Mouse (Mus musculus): Measurements from ENCODE around the gene Tmem126a. TPM values are rescaled to one million over a fixed set of nuclear protein-coding genes. Genes with fewer than 3 reads are reported as not detected.

Tmem126a gene
- 10 to 100 TPM; 48.3 to 65.2 (median 59.5) TPM for total RNA-seq (2022)

- peak; percentile 83 for DNase-seq
Measured at GRCm38 (mm10) chr7:90456845-90457468, at the start of gene Tmem126a. Gene Tmem126a, minus strand, starts transcription at chr7:90457229.

- DNase-seq, result no peak
Measured at GRCm38 (mm10) chr7:90482607-90483006, 25.6 kb upstream of the Tmem126a start.

GRCm38 (mm10) chr7:90476313-90477245 is 19.6 kb upstream of the Tmem126a start, which contains the start of gene Dlg2:
Gene Dlg2, plus strand, starts transcription at chr7:90476672.
- DNase-seq, result peak; percentile 26

GRCm38 (mm10) chr7:90475793-90476312 is 18.8 kb upstream of the Tmem126a start, which contains the start of gene Tmem126b:
Gene Tmem126b, minus strand, starts transcription at chr7:90476001.
- peak; percentile 99 for DNase-seq

GRCm38 (mm10) chr7:90473511-90473910 is 16.5 kb upstream of the Tmem126a start:
- no peak for DNase-seq

- DNase-seq, result no peak
Measured at GRCm38 (mm10) chr7:90461441-90461840, 4.4 kb upstream of the Tmem126a start.

- DNase-seq, result peak; percentile 17
Measured at GRCm38 (mm10) chr7:90460930-90461329, 3.9 kb upstream of the Tmem126a start.

- DNase-seq, result no peak
Measured at GRCm38 (mm10) chr7:90460330-90460729, 3.3 kb upstream of the Tmem126a start.

GRCm38 (mm10) chr7:90457517-90457916 is 488 bp upstream of the Tmem126a start:
- DNase-seq, result no peak

- DNase-seq, result no peak
Measured at GRCm38 (mm10) chr7:90456149-90456844, 732 bp downstream of the Tmem126a start.

- no peak for DNase-seq
Measured at GRCm38 (mm10) chr7:90444206-90444605, 12.8 kb downstream of the Tmem126a start.

GRCm38 (mm10) chr7:90443101-90444091 is 13.6 kb downstream of the Tmem126a start:
- peak; percentile 56 for DNase-seq

- DNase-seq, result peak; percentile 95
Measured at GRCm38 (mm10) chr7:90442518-90443080, 14.4 kb downstream of the Tmem126a start, which contains the start of gene Crebzf. Gene Crebzf, plus strand, starts transcription at chr7:90442729.

GRCm38 (mm10) chr7:90442070-90442469 is 15.0 kb downstream of the Tmem126a start:
- DNase-seq, result no peak

- no peak for DNase-seq
Measured at GRCm38 (mm10) chr7:90440044-90440443, 17.0 kb downstream of the Tmem126a start.

GRCm38 (mm10) chr7:90432221-90432620 is 24.8 kb downstream of the Tmem126a start:
- DNase-seq, result no peak

GRCm38 (mm10) chr7:90427006-90427405 is 30.0 kb downstream of the Tmem126a start:
- DNase-seq, result no peak

- DNase-seq, result peak; percentile 84
Measured at GRCm38 (mm10) chr7:90426020-90427001, 30.7 kb downstream of the Tmem126a start, which contains the start of gene Ccdc89. Gene Ccdc89, plus strand, starts transcription at chr7:90426577.

- DNase-seq, result peak; percentile 42
Measured at GRCm38 (mm10) chr7:90409934-90410333, 47.1 kb downstream of the Tmem126a start.
